Mouse (Mus musculus) embryonic facial prominence, embryonic 11.5 days (tissue): ENCODE results near the gene L3mbtl2. TPM values are rescaled to one million over a fixed set of nuclear protein-coding genes. Genes with fewer than 3 reads are reported as not detected.

ENCODE experiments used
- ATAC-seq: fragments of 200-750 bp; cut with Nextera tagmentation; replicated peaks from 2 replicates; pipeline ENCODE4 v1.8.0; 2017; ENCODE audit warnings: low read depth; ENCODE audit not compliant: insufficient number of reproducible peaks, low FRiP score, low TSS enrichment
- DNase-seq: peaks from one replicate; pipeline ENCODE4 v3.0.0-alpha.2; 2015; ENCODE audit warnings: low spot score
- H3K27ac ChIP-seq: fragments of 300-500 bp; sonication (generic); replicated peaks from 2 replicates; pipeline ENCODE4 v1.5.1; 2014; ENCODE audit warnings: mild to moderate bottlenecking, low read depth, low read length, control low read depth
- H3K27me3 ChIP-seq: fragments of 300-500 bp; sonication (generic); 2 replicates; pipeline ENCODE4 v1.6.1; 2014; ENCODE audit warnings: mild to moderate bottlenecking, low read length, moderate library complexity, mixed read lengths; ENCODE audit not compliant: control insufficient read depth, insufficient read depth
- H3K36me3 ChIP-seq: fragments of 300-500 bp; sonication (generic); replicated peaks from 2 replicates; pipeline ENCODE4 v1.6.1; 2014; ENCODE audit warnings: low read depth, mild to moderate bottlenecking, low read length, moderate library complexity, mixed read lengths; ENCODE audit not compliant: control insufficient read depth, insufficient read depth
- H3K4me1 ChIP-seq: fragments of 300-500 bp; sonication (generic); 2 replicates; pipeline ENCODE4 v1.6.1; 2014; ENCODE audit warnings: low read length, mixed read lengths; ENCODE audit not compliant: control insufficient read depth, insufficient read depth
- H3K4me2 ChIP-seq: fragments of 300-500 bp; sonication (generic); 2 replicates; pipeline ENCODE4 v1.6.1; 2014; ENCODE audit warnings: low read depth, mild to moderate bottlenecking, control low read depth, low read length, moderate library complexity
- H3K4me3 ChIP-seq: fragments of 300-500 bp; sonication (generic); 2 replicates; pipeline ENCODE4 v1.5.1; 2014; ENCODE audit warnings: low read depth, low read length, control low read depth
- H3K9ac ChIP-seq: fragments of 300-500 bp; sonication (generic); replicated peaks from 2 replicates; pipeline ENCODE4 v1.6.1; 2014; ENCODE audit warnings: mild to moderate bottlenecking, control low read depth, low read length
- H3K9me3 ChIP-seq: fragments of 300-500 bp; sonication (generic); replicated peaks from 2 replicates; pipeline ENCODE4 v1.6.1; 2016; ENCODE audit warnings: mild to moderate bottlenecking, low read length, inconsistent platforms, mixed read lengths; ENCODE audit not compliant: control insufficient read depth
- WGBS: fragments of 180-500 bp; shearing (Covaris S2); extraction: QIAGEN DNeasy Blood & Tissue Kit; methylation state at CpG from one replicate; pipeline ENCODE4 v1.1.7; 2014; 5-methylcytosine and 5-hydroxymethylcytosine counted together
- polyA plus RNA-seq: library from polyadenylated mRNA; unstranded; fragments of >200 nt; fragmentation: Nextera tagmentation; extraction: Ambion mirVana; gene quantifications from 2 replicates; pipeline ENCODE4 v1.2.1, GENCODE M21; 2014

Gene L3mbtl2
- polyA plus RNA-seq, 1 experiment from 2014 or later: 21.3 TPM

DNA sequence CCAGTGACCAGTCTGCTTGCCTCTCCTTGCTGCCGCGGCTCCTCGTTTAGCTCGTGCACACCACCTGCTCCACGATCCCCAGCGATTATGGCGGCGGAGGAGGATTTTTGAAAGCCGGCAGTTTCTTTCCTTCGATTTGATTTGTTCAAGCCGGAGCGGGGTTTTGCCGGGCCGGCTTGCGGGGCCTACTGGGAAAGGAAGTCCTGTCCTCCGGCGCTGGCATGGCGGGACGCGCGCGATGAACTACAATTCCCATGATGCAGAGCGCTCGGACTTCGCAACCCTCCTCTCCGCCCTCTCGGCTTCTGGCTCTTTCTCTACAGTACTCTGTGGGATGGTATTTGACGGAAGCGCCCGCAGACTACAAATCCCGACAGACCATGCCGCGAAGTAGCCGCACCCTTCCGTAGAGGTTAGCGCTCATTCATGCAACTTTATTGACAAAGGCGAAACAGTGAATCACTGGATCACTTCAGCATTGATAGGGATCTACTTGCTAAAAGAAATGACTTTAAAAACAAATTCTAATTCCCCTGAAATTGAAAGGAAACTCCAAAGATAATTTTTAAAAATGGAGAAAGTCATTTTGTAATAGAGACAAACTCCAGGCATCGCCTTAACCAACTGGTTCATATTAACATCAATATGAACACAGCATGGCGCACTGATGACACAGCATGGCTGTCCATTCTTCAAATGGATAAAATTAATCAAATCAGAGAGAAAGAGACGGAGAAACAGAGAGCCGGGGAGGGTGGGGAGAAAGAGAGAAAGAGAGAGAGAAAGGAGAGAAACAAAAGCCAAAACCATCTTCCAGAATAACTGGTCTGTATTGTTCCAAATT is 66.3 kb downstream of the L3mbtl2 start:
- peak; percentile 99 for DNase-seq
- WGBS: 5% methylated on average over 41 of the region's 41 CpGs
- peak overlapping the region; percentile 58; the same call in 1 of the 2 replicates for H3K27ac ChIP-seq

DNA sequence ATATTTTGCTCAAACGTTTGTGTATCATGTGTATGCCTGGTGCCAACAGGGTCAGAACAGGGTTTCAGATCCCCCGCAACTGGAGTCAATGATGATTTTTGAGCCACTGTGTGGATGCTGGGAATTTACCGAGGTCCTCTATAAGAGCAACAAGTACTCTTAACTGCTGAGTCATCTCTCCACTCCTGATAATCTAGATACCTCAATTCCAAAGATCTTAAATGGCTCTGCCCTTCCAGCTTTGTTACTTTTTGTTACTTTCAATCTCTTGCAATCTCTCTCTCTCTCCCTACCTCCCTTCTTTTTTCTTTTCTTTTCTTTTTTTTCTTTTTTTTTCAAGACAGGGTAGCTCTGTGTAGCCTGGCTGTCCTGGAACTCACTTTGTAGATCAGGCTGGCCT is 71.4 kb downstream of the L3mbtl2 start:
- Histone ChIP-seq H3K4me1 (no peaks in the 10 kb centered on the region), H3K4me3 (no peak overlapping the region), H3K27me3 (no peaks in the 10 kb centered on the region), H3K9ac (no peak overlapping the region), H3K36me3 (no peaks in the 10 kb centered on the region), H3K4me2 (no peak overlapping the region), H3K9me3 (no peaks in the 10 kb centered on the region), H3K27ac (no peak overlapping the region)
- 61% methylated on average over 3 of the region's 3 CpGs for WGBS
- DNase-seq (no peak), ATAC-seq (no peak)

More for the DNA sequence above, 66.3 kb downstream of the L3mbtl2 start:
- ATAC-seq: peak; percentile 99
- Histone ChIP-seq H3K9ac (peak overlapping the region; percentile 91), H3K36me3 (no peaks in the 10 kb centered on the region), H3K9me3 (no peaks in the 10 kb centered on the region), H3K4me3 (peak overlapping the region; percentile 90), H3K4me2 (peak overlapping the region; percentile 85), H3K27me3 (no peaks in the 10 kb centered on the region), H3K4me1 (no peaks in the 10 kb centered on the region; the same call in 1 of the 2 replicates)

Other genes with a start within 250 kb of the L3mbtl2 start
- 521 and 534 TPM in 2 replicates for gene Rbx1, start 197.6 kb upstream of the L3mbtl2 start, polyA plus RNA-seq
- gene Ep300, start 78.5 kb upstream of the L3mbtl2 start, polyA plus RNA-seq: 24.5 and 25.0 TPM in 2 replicates
- 2.6 and 3.0 TPM in 2 replicates for gene Chadl, start 33.4 kb downstream of the L3mbtl2 start, polyA plus RNA-seq
- 39.2 and 42.2 TPM in 2 replicates for gene Zc3h7b, start 81.2 kb downstream of the L3mbtl2 start, polyA plus RNA-seq
- gene Rangap1, start 81.6 kb downstream of the L3mbtl2 start, polyA plus RNA-seq: 121 and 126 TPM in 2 replicates
- 11.4 and 13.1 TPM in 2 replicates for gene Tef, start 138.5 kb downstream of the L3mbtl2 start, polyA plus RNA-seq
- 10.7 and 11.1 TPM in 2 replicates for gene Tob2, start 194.9 kb downstream of the L3mbtl2 start, polyA plus RNA-seq
- 194 and 213 TPM in 2 replicates for gene Phf5a, start 208.0 kb downstream of the L3mbtl2 start, polyA plus RNA-seq
- gene Aco2, start 208.4 kb downstream of the L3mbtl2 start, polyA plus RNA-seq: 144 and 153 TPM in 2 replicates